Mouse (Mus musculus): Measurements from ENCODE around the gene Cldn34a. TPM values are rescaled to one million over a fixed set of nuclear protein-coding genes. Genes with fewer than 3 reads are reported as not detected.

Gene Cldn34a
- polyA plus RNA-seq (2017; shearing (Covaris generic)) = not detected

GRCm38 (mm10) chrX:152563034-152563433 lies at the start of gene Cldn34a:
Gene Cldn34a (plus strand): TSS chrX:152563334.

Other genes with a start within 250 kb of the Cldn34a start
- 28.2 TPM for gene Kantr, start 235.8 kb upstream of the Cldn34a start, polyA plus RNA-seq (2017; shearing (Covaris generic))
- gene Tspyl2, start 220.9 kb upstream of the Cldn34a start, polyA plus RNA-seq (2017; shearing (Covaris generic)) = 32.2 TPM
- gene Gpr173, start 194.6 kb upstream of the Cldn34a start, polyA plus RNA-seq (2017; shearing (Covaris generic)) = not detected
- gene Shroom2, start 206.1 kb downstream of the Cldn34a start, polyA plus RNA-seq (2017; shearing (Covaris generic)) = not detected
- not detected for gene Gpr143, start 218.6 kb downstream of the Cldn34a start, polyA plus RNA-seq (2017; shearing (Covaris generic))

Measured in activated CD4-positive, CD25-positive, alpha-beta regulatory T cell, adult 9 weeks (primary cell).